Mouse (Mus musculus): ENCODE measurements around the gene Morn2. TPM values are rescaled to one million over a fixed set of nuclear protein-coding genes. Genes with fewer than 3 reads are reported as not detected.

Gene Morn2
- polyA plus RNA-seq, 1 experiment from 2014 or later = 45.1 TPM

DNA sequence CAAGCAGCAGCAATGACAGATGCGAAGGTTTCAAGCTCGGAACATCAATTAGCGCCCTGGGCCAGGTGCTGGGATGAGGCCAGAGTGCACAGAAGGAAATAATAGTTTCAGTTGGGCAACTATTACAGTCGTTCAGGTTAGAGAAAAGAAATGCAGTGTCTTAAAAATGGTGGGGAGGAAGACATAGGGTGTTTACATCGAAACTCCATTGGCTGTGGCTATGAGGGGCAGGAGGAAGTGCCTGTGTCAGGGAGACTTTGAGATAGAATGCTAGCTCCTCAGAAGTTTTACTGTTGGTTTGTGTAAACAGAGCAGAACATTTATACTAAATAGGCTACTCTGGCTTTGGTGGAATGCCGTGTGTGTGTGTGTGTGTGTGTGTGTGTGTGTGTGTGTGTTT lies 2.0 kb upstream of the Morn2 start:
- ATAC-seq (ENCODE audit: low FRiP score) = no peak
- no peaks in the 10 kb centered on the region for H3K9me3 ChIP-seq
- no peaks in the 10 kb centered on the region for H3K36me3 ChIP-seq (replicated peaks)
- WGBS = 83% methylated on average over 6 of the region's 6 CpGs
- H3K27ac ChIP-seq = no peak overlapping the region
- H3K4me2 ChIP-seq = no peak overlapping the region
- H3K9ac ChIP-seq = no peak overlapping the region
- peaks cover 11% of the 10 kb centered on the region for H3K4me1 ChIP-seq
- H3K27me3 ChIP-seq = no peaks in the 10 kb centered on the region
- no peak overlapping the region for H3K4me3 ChIP-seq (replicated peaks)

DNA sequence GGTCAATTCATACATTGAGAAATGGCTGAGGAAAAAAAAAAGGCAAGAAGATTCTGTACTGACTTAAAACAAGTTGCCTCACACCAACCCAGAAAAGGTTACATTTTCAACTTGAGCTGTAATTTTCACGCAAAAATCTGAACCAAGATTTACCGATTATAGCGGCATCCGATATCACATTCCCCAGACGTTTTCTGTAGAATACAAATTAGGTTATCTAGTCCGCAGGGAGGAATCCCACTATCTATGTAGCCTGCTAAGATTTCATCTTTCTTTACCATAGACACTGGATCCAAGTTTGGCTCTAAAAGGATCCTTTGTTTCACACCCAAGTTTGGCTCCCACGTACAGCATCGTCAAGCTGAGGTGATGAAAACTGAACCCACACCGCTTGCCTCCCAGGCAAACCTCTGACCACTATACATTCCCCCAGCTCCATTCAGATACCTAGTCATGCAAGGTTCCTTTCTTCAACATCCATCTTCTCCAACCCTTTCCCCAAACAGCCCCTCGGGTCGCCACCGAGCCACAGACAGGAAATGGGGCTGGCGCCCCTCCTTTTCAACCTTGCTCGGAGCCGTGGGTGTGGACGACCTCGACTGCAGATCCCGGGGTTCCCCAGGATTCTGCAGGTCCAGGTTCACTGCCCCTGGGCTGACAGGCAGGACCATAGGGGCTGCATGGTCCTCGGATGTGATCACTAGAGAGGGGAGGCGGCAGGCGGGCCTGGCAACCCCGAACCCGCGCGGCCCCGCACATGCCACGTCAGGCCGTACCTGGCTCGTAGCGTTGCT lies 526 bp upstream of the Morn2 start:
- peak overlapping the region; percentile 89 for H3K27ac ChIP-seq
- H3K9ac ChIP-seq = peak overlapping the region; percentile 94
- H3K27me3 ChIP-seq = no peaks in the 10 kb centered on the region
- H3K4me1 ChIP-seq = peaks cover 11% of the 10 kb centered on the region
- H3K4me3 ChIP-seq (replicated peaks) = peak overlapping the region; percentile 94
- peak overlapping the region; percentile 63 for H3K4me2 ChIP-seq
- WGBS = 1% methylated on average over 30 of the region's 30 CpGs
- ATAC-seq (ENCODE audit: low FRiP score) = peak; percentile 40; the same call in 1 of the 2 replicates
- H3K36me3 ChIP-seq (replicated peaks) = no peaks in the 10 kb centered on the region
- no peaks in the 10 kb centered on the region for H3K9me3 ChIP-seq

DNA sequence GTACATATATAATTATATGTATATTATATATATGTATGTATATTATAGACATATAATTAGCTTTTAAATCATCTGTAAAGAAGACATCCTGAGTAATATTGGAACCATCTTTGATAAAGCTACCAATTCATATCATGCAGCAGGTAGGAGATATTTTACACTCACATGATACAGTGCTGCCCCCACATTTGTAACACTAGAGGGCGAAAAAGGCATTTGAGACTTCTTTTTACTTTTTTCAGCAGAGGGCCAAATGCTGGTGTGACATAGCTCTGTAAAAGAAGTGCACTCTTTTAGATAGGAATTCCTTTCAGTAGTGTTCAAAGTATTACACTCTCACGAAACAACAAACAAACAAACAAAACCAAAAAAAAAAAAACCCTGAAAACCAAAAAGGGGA lies 1.1 kb downstream of the Morn2 start:
- 29% methylated on average over 2 of the region's 2 CpGs for WGBS
- ATAC-seq (ENCODE audit: low FRiP score) = 0 out of 2 replicates have a peak, but pooled peaks have one; percentile 12
- H3K27ac ChIP-seq = no peak overlapping the region

DNA sequence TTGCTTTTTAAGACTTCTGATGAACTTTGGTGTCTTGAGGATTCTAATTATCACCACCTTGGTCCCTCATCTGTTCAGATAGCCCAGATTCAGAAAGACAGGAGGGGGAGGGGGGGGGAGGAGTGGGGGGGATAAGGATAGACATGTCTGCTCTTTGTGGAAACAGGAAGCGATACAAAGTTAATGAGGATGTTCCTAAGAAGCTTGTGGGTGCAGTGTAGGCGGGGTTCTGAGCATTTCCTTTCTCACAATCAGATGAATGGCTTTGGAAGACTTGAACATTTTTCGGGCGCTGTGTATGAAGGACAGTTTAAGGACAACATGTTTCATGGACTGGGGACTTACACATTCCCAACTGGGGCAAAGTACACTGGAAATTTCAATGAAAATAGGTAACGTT lies 5.3 kb downstream of the Morn2 start:
- Histone ChIP-seq H3K36me3 (replicated peaks) (no peaks in the 10 kb centered on the region), H3K9ac (no peak overlapping the region), H3K4me1 (no peaks in the 10 kb centered on the region), H3K27ac (no peak overlapping the region), H3K4me3 (replicated peaks) (no peak overlapping the region), H3K27me3 (no peaks in the 10 kb centered on the region), H3K9me3 (no peaks in the 10 kb centered on the region), H3K4me2 (no peak overlapping the region)
- WGBS = 94% methylated on average over 5 of the region's 5 CpGs
- ATAC-seq (ENCODE audit: low FRiP score) = no peak

More for the DNA sequence above, 1.1 kb downstream of the Morn2 start:
- peaks cover 11% of the 10 kb centered on the region for H3K4me1 ChIP-seq
- H3K27me3 ChIP-seq = no peaks in the 10 kb centered on the region
- H3K36me3 ChIP-seq (replicated peaks) = no peaks in the 10 kb centered on the region
- H3K4me2 ChIP-seq = no peak overlapping the region
- H3K9ac ChIP-seq = no peak overlapping the region
- no peaks in the 10 kb centered on the region for H3K9me3 ChIP-seq
- no peak overlapping the region for H3K4me3 ChIP-seq (replicated peaks)

DNA sequence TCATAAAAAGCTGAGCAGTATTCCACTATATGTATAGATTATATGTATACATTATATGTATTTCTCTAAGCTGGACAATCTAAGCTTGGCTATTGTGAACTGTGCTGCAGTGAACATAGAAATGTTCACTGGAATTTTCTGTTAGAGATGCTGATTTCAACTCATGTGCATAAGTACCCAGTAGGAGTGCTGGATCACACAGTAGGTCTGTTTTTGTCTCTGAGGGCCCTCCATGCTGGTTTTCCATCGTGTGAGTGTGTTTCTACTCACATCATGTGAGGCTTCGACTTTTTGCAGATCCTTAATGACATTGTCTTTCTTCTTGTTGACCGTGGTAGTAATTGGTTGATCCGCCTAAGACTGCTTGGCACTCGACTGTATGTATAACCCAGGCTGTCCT lies 8.8 kb downstream of the Morn2 start:
- Histone ChIP-seq H3K4me3 (replicated peaks) (no peak overlapping the region), H3K9me3 (no peaks in the 10 kb centered on the region), H3K4me1 (no peaks in the 10 kb centered on the region), H3K27me3 (no peaks in the 10 kb centered on the region), H3K4me2 (no peak overlapping the region), H3K27ac (no peak overlapping the region), H3K36me3 (replicated peaks) (no peaks in the 10 kb centered on the region), H3K9ac (no peak overlapping the region)
- ATAC-seq (ENCODE audit: low FRiP score) = no peak
- WGBS = 90% methylated on average over 5 of the region's 5 CpGs

DNA sequence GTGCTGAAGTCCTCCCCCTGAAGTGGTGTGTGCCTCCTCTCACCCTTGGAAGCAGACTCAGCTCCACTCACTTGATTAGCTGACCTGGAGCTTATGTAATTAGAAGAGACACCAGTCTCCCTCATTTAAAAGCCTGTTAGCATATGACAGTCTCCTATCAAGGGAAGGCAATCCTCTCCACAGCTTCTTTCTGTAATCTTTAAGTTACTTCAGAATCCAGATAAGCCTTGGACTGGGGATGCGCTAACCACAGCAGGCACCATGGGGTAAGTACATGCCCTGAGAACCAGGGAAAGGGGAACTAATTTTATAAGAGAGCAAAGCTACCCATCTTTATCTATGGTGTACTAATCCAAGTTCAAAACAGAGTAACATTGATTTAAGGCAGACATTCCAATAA lies 17.2 kb downstream of the Morn2 start, which contains the start of gene Arhgef33:
Gene Arhgef33 (plus strand): TSS at position 157 of the 400 bp plus-strand sequence.
- Histone ChIP-seq H3K9ac (no peak within 1 kb of the TSS), H3K4me2 (no peak within 1 kb of the TSS), H3K9me3 (no peaks in the 10 kb centered on the region), H3K36me3 (replicated peaks) (no peaks in the 10 kb centered on the region), H3K27ac (no peak within 1 kb of the TSS), H3K4me1 (peaks cover 18% of the 10 kb centered on the region; the same call in 1 of the 2 replicates), H3K27me3 (no peaks in the 10 kb centered on the region), H3K4me3 (replicated peaks) (no peak within 1 kb of the TSS)
- WGBS = 89% methylated on average over 1 of the region's 1 CpGs
- no peak for ATAC-seq (ENCODE audit: low FRiP score)

DNA sequence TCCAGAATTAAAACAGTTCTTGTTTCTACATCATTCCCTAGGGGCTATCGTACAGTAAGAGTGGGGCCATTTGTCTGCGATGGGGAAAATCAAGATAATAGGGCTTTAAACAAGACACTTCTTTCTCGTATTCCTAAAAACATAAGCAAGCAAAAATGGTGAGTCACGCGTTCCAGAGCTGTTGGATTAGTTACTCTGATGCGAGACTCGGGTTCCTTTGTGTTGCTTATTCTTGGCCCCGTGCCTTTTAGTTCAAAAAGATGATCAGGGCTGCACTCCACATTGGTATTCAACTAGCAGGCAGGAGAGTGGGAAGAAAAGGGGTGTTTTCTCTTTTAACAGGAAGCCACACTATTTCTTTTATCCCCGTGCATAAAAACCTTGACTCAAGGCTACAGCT lies 21.8 kb downstream of the Morn2 start:
- Histone ChIP-seq H3K27ac (no peak overlapping the region), H3K9me3 (no peaks in the 10 kb centered on the region), H3K4me2 (no peak overlapping the region), H3K9ac (no peak overlapping the region), H3K27me3 (no peaks in the 10 kb centered on the region), H3K4me3 (replicated peaks) (no peak overlapping the region), H3K36me3 (replicated peaks) (no peaks in the 10 kb centered on the region), H3K4me1 (peaks cover 18% of the 10 kb centered on the region; the same call in 1 of the 2 replicates)
- no peak for ATAC-seq (ENCODE audit: low FRiP score)
- WGBS = 52% methylated on average over 9 of the region's 9 CpGs

DNA sequence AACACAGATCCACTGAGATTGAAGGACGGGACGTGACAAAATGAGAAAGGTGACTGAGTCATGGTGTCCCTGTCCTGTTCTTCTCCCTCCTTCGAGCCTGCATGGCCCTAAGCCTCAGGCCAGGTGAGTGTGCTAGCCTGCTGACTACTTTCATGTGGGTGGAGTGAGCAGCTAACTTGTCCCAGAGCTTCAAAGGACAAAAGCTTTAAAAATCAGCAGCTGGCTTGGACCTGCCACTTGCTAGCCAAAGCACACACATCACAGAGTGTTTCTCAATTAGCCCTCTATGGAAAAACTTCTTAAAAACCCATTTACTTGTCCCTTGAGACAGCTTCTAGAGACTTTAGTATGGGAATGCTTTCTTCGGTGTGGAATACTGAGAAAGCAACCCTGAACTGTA lies 22.4 kb downstream of the Morn2 start:
- Histone ChIP-seq H3K9me3 (no peaks in the 10 kb centered on the region), H3K27me3 (no peaks in the 10 kb centered on the region), H3K27ac (no peak overlapping the region), H3K4me2 (no peak overlapping the region), H3K4me1 (peaks cover 14% of the 10 kb centered on the region; the same call in 1 of the 2 replicates), H3K36me3 (replicated peaks) (no peaks in the 10 kb centered on the region), H3K4me3 (replicated peaks) (no peak overlapping the region), H3K9ac (no peak overlapping the region)
- ATAC-seq (ENCODE audit: low FRiP score) = no peak
- 86% methylated on average over 4 of the region's 4 CpGs for WGBS

DNA sequence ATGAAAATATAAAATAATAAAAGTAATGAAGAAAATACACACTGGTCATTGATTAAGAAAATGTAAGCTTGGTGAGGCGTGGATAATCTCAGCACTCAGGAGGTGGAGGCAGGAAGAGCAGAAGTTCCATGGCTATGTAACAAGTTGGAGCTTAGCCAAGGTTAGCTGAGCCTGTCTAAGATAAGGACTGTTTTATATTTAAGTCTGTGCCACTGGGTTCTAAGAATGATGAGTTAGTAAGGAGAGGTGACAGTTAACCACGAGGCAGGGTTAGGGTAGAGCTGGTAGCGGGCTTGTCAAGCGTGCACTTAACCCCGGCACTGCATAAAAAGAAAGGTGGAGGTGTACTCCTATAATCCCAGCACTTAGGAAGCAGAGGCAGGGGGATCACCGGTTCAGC lies 32.2 kb downstream of the Morn2 start:
- H3K36me3 ChIP-seq (replicated peaks) = no peaks in the 10 kb centered on the region
- H3K4me1 ChIP-seq = no peaks in the 10 kb centered on the region
- 89% methylated on average over 6 of the region's 6 CpGs for WGBS
- H3K4me3 ChIP-seq (replicated peaks) = no peak overlapping the region
- no peak overlapping the region for H3K27ac ChIP-seq
- no peak for ATAC-seq (ENCODE audit: low FRiP score)
- no peaks in the 10 kb centered on the region for H3K9me3 ChIP-seq
- H3K9ac ChIP-seq = no peak overlapping the region
- H3K4me2 ChIP-seq = no peak overlapping the region
- H3K27me3 ChIP-seq = no peaks in the 10 kb centered on the region

DNA sequence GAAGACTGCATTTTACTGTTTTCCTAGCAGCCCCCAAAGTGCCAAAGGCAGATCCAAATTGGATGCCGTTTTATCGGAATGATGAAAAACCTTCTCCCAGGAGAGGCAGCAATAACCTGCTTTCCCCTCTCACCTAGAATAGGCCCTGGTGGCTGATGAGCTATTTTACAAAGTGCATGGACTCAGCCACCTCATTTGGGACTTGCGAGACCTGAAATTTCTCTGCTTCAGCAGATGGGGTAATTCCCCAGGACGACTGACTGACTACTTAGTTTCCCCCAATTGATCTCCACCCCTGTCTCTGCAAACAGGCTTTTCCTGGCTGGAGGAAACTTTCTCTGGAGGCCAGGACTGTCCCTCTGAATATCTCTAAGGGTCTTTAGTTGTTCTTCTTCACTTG lies 33.0 kb downstream of the Morn2 start:
- H3K27me3 ChIP-seq = no peaks in the 10 kb centered on the region
- H3K4me3 ChIP-seq (replicated peaks) = no peak overlapping the region
- 85% methylated on average over 4 of the region's 4 CpGs for WGBS
- no peaks in the 10 kb centered on the region for H3K4me1 ChIP-seq
- no peak overlapping the region for H3K4me2 ChIP-seq
- H3K9me3 ChIP-seq = no peaks in the 10 kb centered on the region
- no peak overlapping the region for H3K27ac ChIP-seq
- no peaks in the 10 kb centered on the region for H3K36me3 ChIP-seq (replicated peaks)
- H3K9ac ChIP-seq = no peak overlapping the region
- ATAC-seq (ENCODE audit: low FRiP score) = no peak

DNA sequence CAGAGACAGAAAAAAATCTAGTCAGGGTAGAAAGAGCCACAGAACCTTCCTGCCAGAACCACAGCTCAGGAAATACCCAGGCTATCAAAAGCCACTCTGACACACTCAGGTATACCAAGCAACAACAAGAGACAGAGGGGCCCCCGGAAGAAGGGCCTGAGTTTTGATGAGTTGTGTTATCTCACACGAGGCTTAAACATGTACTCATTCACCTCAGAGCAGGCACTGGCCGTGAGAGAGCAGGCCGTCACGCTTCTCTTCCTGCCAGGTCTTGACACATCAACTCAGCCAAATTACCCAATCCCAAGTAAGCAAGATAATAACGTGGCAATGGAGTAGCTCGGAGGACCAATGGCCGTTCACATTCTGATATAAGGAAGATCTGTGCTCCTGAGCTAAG lies 33.7 kb downstream of the Morn2 start:
- H3K27me3 ChIP-seq = no peaks in the 10 kb centered on the region
- H3K27ac ChIP-seq = no peak overlapping the region
- ATAC-seq (ENCODE audit: low FRiP score) = no peak
- H3K4me1 ChIP-seq = no peaks in the 10 kb centered on the region
- H3K9ac ChIP-seq = no peak overlapping the region
- no peaks in the 10 kb centered on the region for H3K36me3 ChIP-seq (replicated peaks)
- no peak overlapping the region for H3K4me2 ChIP-seq
- no peak overlapping the region for H3K4me3 ChIP-seq (replicated peaks)
- WGBS = 75% methylated on average over 8 of the region's 8 CpGs
- H3K9me3 ChIP-seq = no peaks in the 10 kb centered on the region

DNA sequence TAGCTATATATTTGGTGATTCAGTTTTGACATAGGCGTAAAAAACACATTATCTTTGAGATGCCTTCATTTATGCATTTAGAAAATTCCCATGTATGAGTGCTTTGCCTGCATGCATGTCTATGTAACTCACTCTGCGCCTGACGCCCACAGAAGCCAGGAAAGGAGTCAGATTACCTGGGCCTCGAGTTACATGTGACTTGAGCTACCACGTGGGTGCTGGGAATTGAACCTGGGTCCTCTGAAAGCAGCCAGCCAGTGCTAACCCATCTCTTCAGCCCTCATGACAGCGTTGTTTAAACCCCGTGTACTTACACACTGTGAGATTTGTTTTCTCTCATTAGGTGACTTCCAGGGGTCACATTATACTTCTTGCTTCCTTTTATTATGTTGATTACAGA lies 34.5 kb downstream of the Morn2 start:
- no peak overlapping the region for H3K9ac ChIP-seq
- H3K27me3 ChIP-seq = no peaks in the 10 kb centered on the region
- H3K9me3 ChIP-seq = no peaks in the 10 kb centered on the region
- H3K36me3 ChIP-seq (replicated peaks) = no peaks in the 10 kb centered on the region
- no peak overlapping the region for H3K27ac ChIP-seq
- WGBS = 84% methylated on average over 7 of the region's 7 CpGs
- H3K4me1 ChIP-seq = no peaks in the 10 kb centered on the region
- H3K4me2 ChIP-seq = no peak overlapping the region
- H3K4me3 ChIP-seq (replicated peaks) = no peak overlapping the region
- no peak for ATAC-seq (ENCODE audit: low FRiP score)

DNA sequence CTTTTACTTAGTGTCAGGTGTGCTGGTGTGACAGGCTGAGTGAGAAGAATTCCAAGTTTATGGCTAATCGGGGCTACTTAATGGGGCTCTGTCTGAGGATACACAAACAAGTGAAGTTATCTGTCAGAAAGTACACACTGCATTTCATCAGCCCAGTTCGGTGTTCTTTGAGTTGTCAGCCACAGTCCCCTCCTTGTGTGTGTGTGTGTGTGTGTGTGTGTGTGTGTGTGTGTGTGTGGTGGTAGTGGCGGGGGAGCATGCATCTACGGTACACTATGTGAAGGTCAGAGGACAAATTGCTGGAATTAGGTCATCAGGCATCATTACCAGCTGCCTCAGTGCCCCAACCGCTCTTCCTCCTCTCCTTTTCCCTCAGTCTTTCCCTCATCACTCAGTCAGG lies 35.5 kb downstream of the Morn2 start:
- Histone ChIP-seq H3K36me3 (replicated peaks) (no peaks in the 10 kb centered on the region), H3K9me3 (no peaks in the 10 kb centered on the region), H3K27ac (no peak overlapping the region), H3K4me3 (replicated peaks) (no peak overlapping the region), H3K4me2 (no peak overlapping the region), H3K27me3 (no peaks in the 10 kb centered on the region), H3K4me1 (no peaks in the 10 kb centered on the region), H3K9ac (no peak overlapping the region)
- 89% methylated on average over 5 of the region's 5 CpGs for WGBS
- ATAC-seq (ENCODE audit: low FRiP score) = no peak

Data from forebrain, embryonic 12.5 days (tissue).